Mouse (Mus musculus) T-helper 1 cell (primary cell): ENCODE results near the gene Polr3g.
"Not testable (repeated sequence)": the region's sequence is repeated elsewhere in the genome, so short reads cannot be mapped to it uniquely, and the experiment has no call there.

ENCODE experiments used
- in situ Hi-C: fragments of 300-600 bp; cut with MboI, MseI; formaldehyde crosslinking; loops from one replicate; pipeline ENCODE4 v1.15.1; 2025; ENCODE audit warnings: high pct_unique_total_duplicates

Polr3g gene

GRCm38 (mm10) chr13:81632720-81633415, 77.9 kb downstream of the Polr3g start, which contains the start of gene Adgrv1:
Adgrv1 (minus strand) TSS chr13:81633154.
- in situ Hi-C loops, result no loop called here

- in situ Hi-C loops, result no loop called here
Measured at GRCm38 (mm10) chr13:81630566-81630965, 80.2 kb downstream of the Polr3g start.

- in situ Hi-C loops, result no loop called here
Measured at GRCm38 (mm10) chr13:81629395-81629794, 81.4 kb downstream of the Polr3g start.

- in situ Hi-C loops, result no loop called here
Measured at GRCm38 (mm10) chr13:81628631-81629190, 82.1 kb downstream of the Polr3g start.

GRCm38 (mm10) chr13:81627861-81628260, 83.0 kb downstream of the Polr3g start:
- in situ Hi-C loops, result not testable (repeated sequence)
